Mouse (Mus musculus) ES-CJ7 (cell line): ENCODE measurements around the gene Zc3hav1l.

Experiments used
- DNase-seq: peaks from one replicate; pipeline ENCODE4 v3.0.0; 2011; ENCODE audit warnings: low read depth, low spot score

Gene Zc3hav1l

GRCm38 (mm10) chr6:38298761-38299401 is at the start of gene Zc3hav1l:
TSS of gene Zc3hav1l (minus strand) at chr6:38299259.
- DNase-seq = peak; percentile 81

DNA sequence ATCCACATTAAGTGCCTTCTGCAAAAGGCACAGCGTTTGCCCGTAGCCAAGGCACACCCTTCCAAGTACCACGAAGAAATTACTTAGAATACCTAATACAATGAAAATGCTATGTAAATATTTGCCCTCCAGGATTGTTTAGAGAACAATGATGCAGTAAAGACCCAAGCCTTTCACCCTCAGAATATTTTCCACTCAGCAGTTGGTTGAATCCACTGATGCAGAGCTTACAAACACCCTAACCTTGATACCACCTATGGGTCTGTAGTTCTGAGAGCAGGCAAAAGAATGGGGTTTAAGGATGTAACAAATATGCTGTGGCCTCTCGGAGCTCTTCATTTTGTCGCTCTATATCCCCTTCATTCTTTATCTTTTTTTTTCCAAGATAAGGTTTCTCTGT is 48.8 kb upstream of the Zc3hav1l start:
- DNase-seq = no peak

DNA sequence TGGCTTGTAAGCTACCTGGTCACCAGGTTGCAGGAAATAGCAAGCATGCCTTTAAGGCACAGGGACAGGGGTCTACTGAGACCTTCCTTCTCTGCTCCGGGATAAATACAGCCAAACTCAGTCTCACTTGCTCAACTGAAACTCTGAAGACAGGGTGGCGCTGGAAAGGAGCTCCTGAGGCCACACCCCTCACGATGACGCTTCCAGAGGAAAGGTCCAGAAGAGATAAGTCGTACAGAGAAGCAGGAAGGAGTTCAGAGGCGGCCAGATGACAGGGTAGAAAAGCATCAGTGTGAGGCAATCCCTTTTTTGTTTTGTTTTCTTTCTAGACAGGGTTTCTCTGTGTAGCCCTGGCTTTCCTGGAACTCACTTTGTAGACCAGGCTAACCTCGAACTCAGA is 46.7 kb upstream of the Zc3hav1l start:
- DNase-seq = peak; percentile 44

- no peak for DNase-seq
Observed at GRCm38 (mm10) chr6:38344006-38344670, 45.1 kb upstream of the Zc3hav1l start.

GRCm38 (mm10) chr6:38343581-38343980 is 44.5 kb upstream of the Zc3hav1l start:
- DNase-seq = no peak

DNA sequence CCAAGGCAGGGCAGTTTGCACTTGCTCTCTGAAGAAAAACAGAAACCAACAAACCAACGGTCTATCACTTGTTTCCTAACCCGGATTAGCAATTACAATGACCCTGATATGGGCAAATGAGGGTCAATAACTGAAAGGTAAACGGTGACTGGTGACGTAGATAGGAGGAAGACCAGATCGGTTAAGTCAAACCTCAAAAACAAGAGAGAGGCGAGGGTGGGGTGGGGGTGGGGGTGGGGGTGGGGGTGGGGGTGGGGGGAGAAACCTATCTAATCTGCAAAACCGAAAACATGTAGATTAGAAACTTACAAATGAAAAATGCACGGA is 43.6 kb upstream of the Zc3hav1l start:
- DNase-seq = no peak

DNA sequence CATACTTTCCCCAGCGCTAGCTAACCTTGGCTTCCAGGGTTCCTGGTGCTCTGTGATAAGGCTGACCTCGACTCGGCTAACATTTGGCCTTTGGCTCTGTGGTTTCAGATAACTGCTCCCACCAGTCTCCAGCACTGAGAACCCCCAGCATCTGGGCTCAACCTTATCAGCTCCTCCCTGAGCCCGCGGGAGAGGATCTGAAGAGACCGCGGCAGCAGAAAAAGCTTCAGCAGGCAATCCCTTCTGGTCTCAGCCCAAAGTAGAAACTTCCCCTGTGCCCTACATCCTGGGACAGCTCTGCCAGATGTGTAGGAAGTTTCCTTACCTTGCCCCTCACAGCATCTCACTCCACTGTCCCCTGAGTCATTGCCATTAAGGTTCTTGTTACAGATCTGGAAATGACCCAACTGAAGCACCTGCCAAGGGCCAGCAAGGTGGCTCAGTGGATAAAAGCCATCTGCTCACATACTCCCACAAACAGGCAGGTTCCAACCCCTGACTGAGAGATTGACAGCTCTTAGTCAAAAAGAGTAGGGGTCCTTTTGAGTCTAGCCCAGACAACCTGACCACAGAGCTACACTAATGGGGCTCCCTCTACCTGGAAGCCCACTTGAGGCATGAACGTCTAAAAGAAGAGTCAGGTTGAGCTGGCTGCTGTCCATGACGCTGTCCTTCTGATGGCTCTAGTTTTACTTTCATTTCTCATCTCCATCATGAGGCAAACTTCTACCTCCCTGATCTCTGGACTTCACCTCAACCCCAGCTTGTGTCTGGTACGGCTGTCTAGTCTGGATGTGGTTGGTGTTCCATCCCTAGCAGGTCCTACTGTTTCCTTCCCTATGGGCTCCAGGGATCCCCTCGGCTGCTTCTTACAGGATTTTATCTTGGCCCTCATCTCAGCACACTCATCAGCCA is 42.9 kb upstream of the Zc3hav1l start:
- no peak for DNase-seq

GRCm38 (mm10) chr6:38339078-38339477 is 40.0 kb upstream of the Zc3hav1l start:
- no peak for DNase-seq

- DNase-seq = no peak
Observed at GRCm38 (mm10) chr6:38337951-38338350, 38.9 kb upstream of the Zc3hav1l start.

DNA sequence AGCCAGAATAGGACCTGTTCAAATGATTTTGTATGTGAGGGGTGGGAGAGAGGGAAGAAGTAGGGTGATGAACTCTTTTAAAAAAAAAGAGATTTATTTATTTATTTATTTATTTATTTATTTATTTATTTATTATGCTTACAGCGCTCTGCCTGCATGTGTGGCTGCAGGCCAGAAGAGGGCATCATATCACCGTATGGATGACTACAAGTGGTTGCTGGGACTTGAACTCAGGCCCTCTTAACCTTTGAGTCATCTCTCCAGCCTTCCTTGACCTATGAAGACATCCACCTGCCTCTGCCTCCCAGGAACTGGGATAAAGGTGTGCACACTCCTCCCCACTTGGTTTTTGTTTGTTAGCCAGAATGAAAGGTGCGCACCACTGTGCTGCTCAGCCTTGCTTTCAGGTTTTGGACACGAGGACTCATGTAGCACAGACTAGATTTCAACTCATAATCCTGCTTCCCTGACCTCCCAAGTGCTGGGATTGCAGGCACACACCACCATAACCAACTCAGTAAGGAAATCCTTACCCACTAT is 38.2 kb upstream of the Zc3hav1l start:
- DNase-seq = no peak

- no peak for DNase-seq
Observed at GRCm38 (mm10) chr6:38335264-38335663, 36.2 kb upstream of the Zc3hav1l start.

GRCm38 (mm10) chr6:38326596-38326995 is 27.5 kb upstream of the Zc3hav1l start:
- peak; percentile 72 for DNase-seq

DNA sequence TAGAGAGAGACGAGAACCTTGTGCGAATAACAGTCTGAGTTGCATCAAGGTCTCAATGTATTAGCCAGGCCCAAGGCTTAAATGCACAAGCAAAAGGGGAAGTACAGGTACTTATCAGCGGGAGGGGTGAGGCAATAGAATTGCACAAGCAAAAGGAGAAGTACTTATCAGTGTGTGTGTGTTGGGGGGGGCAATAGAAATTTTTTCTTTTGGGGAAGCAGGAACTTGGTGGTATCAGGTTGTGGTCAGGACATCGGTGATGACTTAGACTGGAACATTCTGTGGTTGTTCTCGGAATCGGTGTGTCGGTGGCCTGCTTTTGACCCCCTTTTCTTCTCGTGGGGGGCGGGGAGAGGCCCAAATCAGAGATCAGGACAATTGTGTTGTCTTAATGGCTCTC is 21.6 kb upstream of the Zc3hav1l start:
- no peak for DNase-seq

GRCm38 (mm10) chr6:38316050-38316449 is 17.0 kb upstream of the Zc3hav1l start:
- DNase-seq = no peak

DNA sequence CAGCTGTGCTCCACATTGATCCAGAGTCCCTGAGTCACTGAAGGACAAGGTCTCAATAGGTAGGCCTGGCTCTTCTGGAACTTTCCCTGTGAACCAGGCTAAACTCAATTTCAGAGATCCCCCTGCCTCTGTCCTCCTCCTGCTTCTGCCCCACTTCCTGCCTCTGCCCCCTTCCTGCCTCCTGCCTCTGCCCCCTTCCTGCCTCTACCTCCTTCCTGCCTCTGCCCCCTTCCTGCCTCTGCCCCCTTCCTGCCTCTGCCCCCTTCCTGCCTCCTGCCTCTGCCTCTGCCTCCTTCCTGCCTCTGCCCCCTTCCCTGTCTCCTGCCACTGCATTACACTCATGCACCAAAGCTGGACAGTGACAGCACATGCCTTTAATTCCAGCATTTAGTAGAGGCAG is 10.7 kb upstream of the Zc3hav1l start:
- DNase-seq = no peak

GRCm38 (mm10) chr6:38304981-38305380 is 5.9 kb upstream of the Zc3hav1l start:
- DNase-seq = peak; percentile 46

DNA sequence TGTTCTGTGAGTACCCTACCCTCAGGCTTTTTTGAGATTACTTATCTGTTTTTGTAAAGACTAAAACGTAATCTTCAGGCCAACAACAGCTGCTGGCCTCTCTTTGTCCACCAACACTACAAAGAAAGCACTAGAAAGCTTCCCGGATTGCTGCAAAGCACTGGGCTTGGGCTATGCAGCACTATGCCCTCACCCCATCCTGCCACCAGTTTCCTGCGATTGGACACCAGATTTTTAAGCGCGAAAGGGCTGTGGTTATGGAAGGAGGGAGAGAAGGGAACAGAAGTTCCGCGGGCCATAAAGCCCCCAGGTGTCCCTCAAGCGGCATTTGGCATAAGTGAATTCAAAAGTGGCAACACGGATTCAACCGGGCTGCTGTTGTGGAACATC is 818 bp downstream of the Zc3hav1l start:
- peak; percentile 32 for DNase-seq

DNA sequence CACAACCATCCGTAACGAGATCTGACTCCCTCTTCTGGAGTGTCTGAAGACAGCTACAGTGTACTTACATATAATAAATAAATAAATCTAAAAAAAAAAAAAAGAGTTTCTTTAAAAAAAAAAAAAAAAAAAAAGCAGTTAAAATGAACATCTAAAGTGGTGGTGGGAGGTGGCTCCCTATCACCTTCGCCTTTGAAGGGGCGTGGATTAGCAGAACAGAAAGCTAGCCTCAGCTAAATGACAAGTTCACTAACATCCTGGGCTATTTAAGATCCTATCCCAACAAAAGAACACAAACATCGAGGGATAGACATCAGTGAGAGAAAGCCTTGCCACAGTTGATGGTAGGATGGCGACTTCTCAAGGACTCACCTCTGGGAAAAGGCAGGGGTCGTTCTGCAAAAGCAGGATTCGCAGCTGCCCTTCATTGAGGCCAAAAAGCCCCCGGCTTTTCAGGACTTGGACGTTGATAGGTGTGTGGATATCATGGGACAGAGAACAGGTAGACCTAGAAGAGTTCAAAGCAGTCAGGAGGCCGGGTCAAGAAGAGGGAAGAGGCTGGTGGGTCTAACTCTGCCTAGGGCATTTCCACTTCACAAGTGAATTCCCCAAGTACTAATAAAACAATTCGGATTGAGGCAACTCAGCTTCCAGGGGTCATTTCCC is 1.3 kb downstream of the Zc3hav1l start:
- no peak for DNase-seq

DNA sequence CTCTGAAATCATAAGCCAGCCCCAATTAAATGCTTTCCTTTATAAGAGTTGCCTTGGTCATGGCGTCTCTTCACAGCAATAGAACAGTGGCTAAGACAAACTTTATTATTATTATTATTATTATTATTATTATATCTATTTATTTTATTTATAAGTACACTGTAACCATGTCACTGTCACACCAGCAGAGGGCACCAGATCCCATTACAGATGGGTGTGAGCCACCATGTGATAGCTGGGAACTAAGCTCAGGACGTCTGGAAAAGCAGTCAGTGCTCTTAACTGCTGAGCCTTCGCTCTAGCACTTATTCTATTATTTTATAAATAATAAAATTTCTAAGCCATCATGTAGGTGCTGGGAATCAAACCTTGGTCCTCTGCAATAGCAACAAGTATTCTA is 5.4 kb downstream of the Zc3hav1l start:
- no peak for DNase-seq

DNA sequence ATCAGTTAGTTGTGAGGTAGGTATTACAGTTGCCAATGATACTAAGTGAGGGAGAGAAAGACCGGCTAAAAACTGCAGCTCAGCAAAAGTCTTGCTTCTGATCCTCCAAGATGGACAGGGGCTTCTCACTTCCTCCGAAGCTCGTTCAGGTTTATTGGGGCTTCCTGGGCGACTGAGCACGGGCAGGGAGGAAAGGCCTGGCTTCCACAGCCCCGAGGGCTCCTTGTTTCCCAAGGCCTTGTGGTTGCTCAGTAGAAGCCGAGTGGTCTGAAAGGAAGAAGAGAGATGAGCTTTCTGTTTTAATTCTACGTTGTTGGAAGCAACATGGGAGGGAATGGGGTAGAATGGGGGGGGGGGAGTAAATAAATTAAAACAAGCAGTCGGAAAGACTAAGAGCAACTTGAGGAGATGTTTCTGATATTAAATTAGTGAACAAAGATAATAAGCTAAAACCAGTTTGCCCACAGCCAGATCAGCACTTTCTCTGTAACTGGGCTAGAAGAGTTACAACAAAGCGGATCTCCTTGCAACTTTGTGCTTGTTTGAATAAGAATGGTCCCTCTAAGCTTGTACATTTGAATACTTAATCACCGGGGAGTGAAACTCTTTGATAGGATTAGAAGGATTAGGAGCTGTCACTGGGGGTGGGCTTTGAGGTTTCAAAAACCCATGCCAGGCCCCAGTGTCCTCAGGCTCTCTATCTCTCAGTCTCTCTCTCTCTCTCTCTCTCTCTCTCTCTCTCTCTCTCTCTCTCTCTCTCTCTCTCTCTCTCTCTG is 6.0 kb downstream of the Zc3hav1l start:
- peak; percentile 86 for DNase-seq

DNA sequence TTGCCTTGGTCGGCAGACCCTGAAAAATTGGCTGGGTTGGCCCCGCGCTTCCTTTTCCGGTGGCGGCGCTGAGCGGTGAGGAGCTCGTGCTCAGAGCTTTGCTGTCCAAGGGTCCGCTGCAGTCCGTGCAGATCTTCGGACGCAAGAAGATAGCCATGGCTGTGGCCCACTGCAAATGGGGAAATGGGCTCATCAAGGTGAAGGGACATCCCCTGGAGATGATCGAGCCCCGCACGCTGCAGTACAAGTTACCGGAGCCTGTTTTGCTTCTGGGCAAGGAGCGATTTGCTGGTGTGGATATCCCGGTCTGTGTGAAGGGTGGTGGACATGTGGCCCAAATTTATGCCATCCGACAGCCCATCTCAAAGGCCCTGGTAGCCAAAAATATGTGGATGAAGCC is 14.6 kb downstream of the Zc3hav1l start:
- DNase-seq = no peak
